Mouse (Mus musculus) heart, postnatal 25 days (tissue): Measurements from ENCODE around the gene Ercc1. TPM values are rescaled to one million over a fixed set of nuclear protein-coding genes. Genes with fewer than 3 reads are reported as not detected.
A peak's percentile ranks its signal among the peaks of the same experiment; 100 is the strongest.

Experiments
- DNase-seq: peaks from one replicate; pipeline ENCODE4 v3.0.0; 2022; ENCODE audit warnings: low spot score
- intact Hi-C: fragments of 180-260 bp; cut with DNase I; formaldehyde crosslinking; loops from one replicate; pipeline ENCODE4 v1.15.1; 2025
- total RNA-seq, 2 experiments: library from RNA; stranded (reverse); gene quantifications; 2 replicates each; pipeline ENCODE4 v1.2.3; 2021

The Ercc1 gene
- total RNA-seq = 10 to 100 TPM; 40.7 to 45.1 TPM

- DNase-seq = no peak
- intact Hi-C loops = loop anchor here (5.0 kb wide), 1 partner anchor 167 kb away; the partner anchor contains the start of gene Eml2
Measured at GRCm38 (mm10) chr7:19344237-19344847, at the start of gene Ercc1. TSS of gene Ercc1 (plus strand) at chr7:19344778.

- intact Hi-C loops = loop anchor here (5.0 kb wide), 1 partner anchor 67 kb away; no protein-coding TSS in a partner anchor
- DNase-seq = peak; percentile 87
Measured at GRCm38 (mm10) chr7:19295503-19296185, 48.9 kb upstream of the Ercc1 start.

- intact Hi-C loops = loop anchor here (5.0 kb wide), 1 partner anchor 65 kb away; no protein-coding TSS in a partner anchor
- no peak for DNase-seq
Measured at GRCm38 (mm10) chr7:19297034-19297433, 47.5 kb upstream of the Ercc1 start.

GRCm38 (mm10) chr7:19297794-19298193, 46.8 kb upstream of the Ercc1 start:
- DNase-seq = no peak
- intact Hi-C loops = loop anchor here (2.0 to 5.0 kb wide), 2 partner anchors 65 to 119 kb away; no protein-coding TSS in a partner anchor

- no peak for DNase-seq
- intact Hi-C loops = loop anchor here (2.0 to 5.0 kb wide), 2 partner anchors 63 to 120 kb away; no protein-coding TSS in a partner anchor
Measured at GRCm38 (mm10) chr7:19299194-19299593, 45.4 kb upstream of the Ercc1 start.

- intact Hi-C loops = loop anchor here (1.0 kb wide), 1 partner anchor 43 kb away; no protein-coding TSS in a partner anchor
- no peak for DNase-seq
Measured at GRCm38 (mm10) chr7:19300501-19301421, 43.8 kb upstream of the Ercc1 start.

- intact Hi-C loops = no loop called here
- DNase-seq = no peak
Measured at GRCm38 (mm10) chr7:19301461-19302263, 42.9 kb upstream of the Ercc1 start.

GRCm38 (mm10) chr7:19302264-19303045, 42.1 kb upstream of the Ercc1 start:
- no peak for DNase-seq
- intact Hi-C loops = no loop called here

GRCm38 (mm10) chr7:19303046-19303305, 41.6 kb upstream of the Ercc1 start:
- intact Hi-C loops = no loop called here
- no peak for DNase-seq

- peak; percentile 52 for DNase-seq
- intact Hi-C loops = no loop called here
Measured at GRCm38 (mm10) chr7:19303770-19304169, 40.8 kb upstream of the Ercc1 start.

- intact Hi-C loops = no loop called here
- no peak for DNase-seq
Measured at GRCm38 (mm10) chr7:19304501-19305412, 39.8 kb upstream of the Ercc1 start.

GRCm38 (mm10) chr7:19305413-19305735, 39.2 kb upstream of the Ercc1 start:
- no peak for DNase-seq
- intact Hi-C loops = no loop called here

- intact Hi-C loops = no loop called here
- no peak for DNase-seq
Measured at GRCm38 (mm10) chr7:19305796-19306765, 38.5 kb upstream of the Ercc1 start.

GRCm38 (mm10) chr7:19306819-19307738, 37.5 kb upstream of the Ercc1 start:
- no peak for DNase-seq
- intact Hi-C loops = no loop called here

GRCm38 (mm10) chr7:19307739-19308453, 36.7 kb upstream of the Ercc1 start:
- peak; percentile 64 for DNase-seq
- intact Hi-C loops = no loop called here
